Mouse (Mus musculus): Measurements from ENCODE around the gene Sirt2.

GRCm38 (mm10) chr7:28803756-28804155, 37.2 kb downstream of the Sirt2 start:
- TF ChIP-seq POLR2A (IDR thresholded peaks at IDR 0.05; ENCODE audit: borderline replicate concordance, extremely low read depth, low read depth, low read length) (no peak), CTCF (IDR thresholded peaks at IDR 0.05; ENCODE audit: insufficient read depth, low read length) (no peak)
